Mouse (Mus musculus) kidney, postnatal 36 days (tissue): Measurements from ENCODE around the gene Mapk8ip2.
A peak's percentile ranks its signal among the peaks of the same experiment; 100 is the strongest.

Source experiments
- DNase-seq, 2 experiments: peaks; one replicate each; pipeline ENCODE4 v3.0.0; 2021 to 2022; ENCODE audit warnings: mixed read lengths in 2 of 2

Mapk8ip2 gene

GRCm38 (mm10) chr15:89452906-89453864 lies 528 bp upstream of the Mapk8ip2 start:
- DNase-seq: peak; percentile 60 to 88

GRCm38 (mm10) chr15:89454857-89455256 lies 1.1 kb downstream of the Mapk8ip2 start:
- DNase-seq: no peak

GRCm38 (mm10) chr15:89455642-89456041 lies 1.9 kb downstream of the Mapk8ip2 start:
- no peak for DNase-seq

GRCm38 (mm10) chr15:89458942-89459341 lies 5.2 kb downstream of the Mapk8ip2 start:
- DNase-seq: no peak

GRCm38 (mm10) chr15:89459821-89460220 lies 6.1 kb downstream of the Mapk8ip2 start:
- DNase-seq: no peak

GRCm38 (mm10) chr15:89460298-89460697 lies 6.6 kb downstream of the Mapk8ip2 start:
- DNase-seq: no peak

- no peak for DNase-seq
Observed at GRCm38 (mm10) chr15:89461321-89461720, 7.6 kb downstream of the Mapk8ip2 start.

GRCm38 (mm10) chr15:89462176-89462575 lies 8.5 kb downstream of the Mapk8ip2 start:
- DNase-seq: no peak

GRCm38 (mm10) chr15:89463334-89464235 lies 9.9 kb downstream of the Mapk8ip2 start:
- peak; percentile 41 to 61 for DNase-seq

GRCm38 (mm10) chr15:89465052-89465451 lies 11.3 kb downstream of the Mapk8ip2 start:
- no peak for DNase-seq

- peak in 1 of 2 experiments; percentile 13 for DNase-seq
Observed at GRCm38 (mm10) chr15:89468577-89468976, 14.9 kb downstream of the Mapk8ip2 start.

GRCm38 (mm10) chr15:89471476-89471875 lies 17.8 kb downstream of the Mapk8ip2 start:
- DNase-seq: no peak

- DNase-seq: no peak
Observed at GRCm38 (mm10) chr15:89473370-89473769, 19.7 kb downstream of the Mapk8ip2 start.

- DNase-seq: no peak
Observed at GRCm38 (mm10) chr15:89473921-89474320, 20.2 kb downstream of the Mapk8ip2 start.

GRCm38 (mm10) chr15:89474596-89475292 lies 21.0 kb downstream of the Mapk8ip2 start:
- peak in 1 of 2 experiments; percentile 26 for DNase-seq

- no peak for DNase-seq
Observed at GRCm38 (mm10) chr15:89475293-89475600, 21.5 kb downstream of the Mapk8ip2 start.

- DNase-seq: peak; percentile 97
Observed at GRCm38 (mm10) chr15:89475611-89476474, 22.1 kb downstream of the Mapk8ip2 start.

- no peak for DNase-seq
Observed at GRCm38 (mm10) chr15:89476475-89476815, 22.7 kb downstream of the Mapk8ip2 start.

- DNase-seq: peak; percentile 70 to 80
Observed at GRCm38 (mm10) chr15:89477091-89477491, 23.4 kb downstream of the Mapk8ip2 start, which contains the start of gene Arsa. Gene Arsa, minus strand, starts transcription at chr15:89477425.

- DNase-seq: no peak
Observed at GRCm38 (mm10) chr15:89477806-89478205, 24.1 kb downstream of the Mapk8ip2 start.

GRCm38 (mm10) chr15:89478622-89479021 lies 24.9 kb downstream of the Mapk8ip2 start:
- DNase-seq: no peak

GRCm38 (mm10) chr15:89480584-89480983 lies 26.9 kb downstream of the Mapk8ip2 start:
- peak; percentile 83 to 89 for DNase-seq
